ENCODE assay signal across 18 mouse cellular contexts in the genomic region with DNA sequence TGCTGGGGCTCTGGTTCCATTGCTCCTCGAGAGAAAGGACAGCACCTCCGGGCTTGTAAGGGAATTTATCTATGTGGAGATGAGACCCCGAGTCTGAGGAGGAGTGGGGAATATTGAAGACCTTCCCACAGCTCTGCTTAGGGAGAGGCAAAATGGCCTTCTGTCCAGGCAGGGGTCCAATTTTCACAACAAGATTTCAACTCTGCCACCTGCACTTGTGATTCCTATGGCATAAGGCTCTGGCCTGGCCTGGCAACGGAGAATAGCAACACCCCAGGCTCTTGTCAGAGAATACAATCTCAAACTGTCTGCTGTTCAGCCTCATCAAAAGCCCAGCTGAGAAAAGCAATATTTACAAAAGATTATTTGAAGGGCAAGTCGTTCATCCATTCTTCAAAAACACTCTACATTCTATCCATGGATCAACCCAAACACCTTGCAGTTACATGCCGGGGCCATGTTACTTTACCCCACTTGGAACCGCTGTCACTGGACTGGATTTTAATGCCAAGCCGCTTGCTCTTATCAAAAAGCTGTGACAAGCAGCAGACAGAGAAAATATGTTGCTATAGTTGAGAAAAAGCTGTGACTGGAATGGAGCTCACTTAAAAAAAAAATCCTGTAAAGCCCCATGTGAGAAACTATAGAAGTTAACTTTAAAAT.
DNase-seq lines count a peak whose midpoint lies in the region; ATAC-seq and TF ChIP-seq lines count a peak whose summit lies in the region.
"Had no signal": no experiment of that assay in that cellular context is flagged by ENCODE, and none has a peak within 500 bp of the region (broad histone marks: within the 10 kb centered on the region; RNA-seq: fewer than 3 reads in every experiment).

No protein-coding gene starts in this region.

- TF ChIP-seq POLR2A in heart, adult 2 months (IDR thresholded peaks at IDR 0.05; ENCODE audit: insufficient read depth, low read depth, low read length), result no peak

- peak overlapping the region; percentile 38; the same call in 1 of the 2 replicates for H3K27ac ChIP-seq in heart, adult 2 months
- H3K27ac ChIP-seq in heart, embryonic 11.5 days (ENCODE audit: low read depth, low read length), result no peak overlapping the region
- H3K27ac ChIP-seq in neural tube, embryonic 13.5 days (replicated peaks), result 0 out of 2 replicates have a peak overlapping the region, but pooled peaks have one; percentile 5
- no peak overlapping the region for H3K27ac ChIP-seq in neural tube, embryonic 15.5 days (replicated peaks)
- H3K27ac ChIP-seq: embryonic facial prominence, embryonic 15.5 days; forebrain, embryonic 10.5 days; gastrocnemius, adult 2 months; hindbrain, embryonic 14.5 days had no signal

- intact Hi-C loops in heart, adult 2 months (cut with DNase I), result no loop called here

- no peaks in the 10 kb centered on the region for H3K27me3 ChIP-seq in heart, adult 2 months (ENCODE audit: control insufficient read depth, insufficient read depth, low read length)
- no peaks in the 10 kb centered on the region for H3K27me3 ChIP-seq in heart, embryonic 11.5 days (ENCODE audit: control insufficient read depth, insufficient read depth, low read length)
- H3K27me3 ChIP-seq in neural tube, embryonic 13.5 days, result no peaks in the 10 kb centered on the region; the same call in 1 of the 2 replicates
- no peaks in the 10 kb centered on the region for H3K27me3 ChIP-seq in neural tube, embryonic 15.5 days (replicated peaks)
- H3K27me3 ChIP-seq: embryonic facial prominence, embryonic 15.5 days had no signal

- H3K36me3 ChIP-seq in heart, adult 2 months (ENCODE audit: control insufficient read depth, insufficient read depth, low read length), result no peaks in the 10 kb centered on the region
- H3K36me3 ChIP-seq in heart, embryonic 11.5 days (ENCODE audit: control insufficient read depth, insufficient read depth, low read length), result no peaks in the 10 kb centered on the region
- H3K36me3 ChIP-seq in neural tube, embryonic 13.5 days, result peaks cover 5% of the 10 kb centered on the region
- peaks cover 4% of the 10 kb centered on the region; the same call in 1 of the 2 replicates for H3K36me3 ChIP-seq in neural tube, embryonic 15.5 days

- ATAC-seq in heart, embryonic 11.5 days (replicated peaks; ENCODE audit: insufficient number of reproducible peaks, low FRiP score, low TSS enrichment), result no peak
- ATAC-seq in neural tube, embryonic 13.5 days (ENCODE audit: low read depth), result no peak
- no peak for ATAC-seq in neural tube, embryonic 15.5 days (ENCODE audit: low FRiP score)
- ATAC-seq: forebrain, embryonic 14.5 days; intestine, embryonic 16.5 days had no signal

- TF ChIP-seq CTCF in heart, adult 2 months (IDR thresholded peaks at IDR 0.05), result no peak

- no peak overlapping the region for H3K9ac ChIP-seq in heart, adult 2 months (ENCODE audit: low read depth, low read length)
- no peak overlapping the region for H3K9ac ChIP-seq in heart, embryonic 11.5 days (ENCODE audit: low read depth, low read length)
- no peak overlapping the region for H3K9ac ChIP-seq in neural tube, embryonic 13.5 days
- H3K9ac ChIP-seq in neural tube, embryonic 15.5 days (replicated peaks), result no peak overlapping the region
- H3K9ac ChIP-seq: embryonic facial prominence, embryonic 15.5 days; hindbrain, embryonic 14.5 days had no signal

- peak; percentile 60 to 75 for DNase-seq in cerebellum, postnatal 14 days
- no peak for DNase-seq in cerebellum, adult 11 months
- DNase-seq in heart, adult 2 months, result peak in 1 of 2 experiments; percentile 21
- DNase-seq in embryo, embryonic 11 days, result no peak
- DNase-seq: adrenal gland, postnatal 10 days; cerebellum, adult 18-20 months; gastrocnemius, adult 2 months; gastrocnemius, postnatal 25 days; kidney, adult 2 months had no signal

- 57% methylated on average over 8 of the region's 8 CpGs for WGBS in heart, adult 2 months
- 70% methylated on average over 8 of the region's 8 CpGs for WGBS in heart, embryonic 11.5 days (ENCODE audit: insufficient replicate concordance)
- 78% methylated on average over 8 of the region's 8 CpGs for WGBS in neural tube, embryonic 13.5 days
- WGBS in neural tube, embryonic 15.5 days, result 69% methylated on average over 8 of the region's 8 CpGs

- no peak for TF ChIP-seq EP300 in heart, adult 2 months (IDR thresholded peaks at IDR 0.05; ENCODE audit: insufficient read depth, low read depth, low read length)

- H3K79me2 ChIP-seq in heart, adult 2 months (replicated peaks; ENCODE audit: control insufficient read depth, insufficient read depth, low read length), result no peaks in the 10 kb centered on the region

- no peak overlapping the region for H3K4me3 ChIP-seq in heart, adult 2 months
- H3K4me3 ChIP-seq in heart, embryonic 11.5 days (ENCODE audit: low read depth, low read length), result no peak overlapping the region
- no peak overlapping the region for H3K4me3 ChIP-seq in neural tube, embryonic 13.5 days
- H3K4me3 ChIP-seq in neural tube, embryonic 15.5 days (replicated peaks), result no peak overlapping the region
- H3K4me3 ChIP-seq: embryonic facial prominence, embryonic 15.5 days; erythroblast, embryonic 14.5 days; forebrain, embryonic 10.5 days; gastrocnemius, adult 2 months had no signal

- no peaks in the 10 kb centered on the region for H3K9me3 ChIP-seq in heart, embryonic 11.5 days (replicated peaks; ENCODE audit: control insufficient read depth, low read length)
- peaks cover 8% of the 10 kb centered on the region for H3K9me3 ChIP-seq in neural tube, embryonic 13.5 days
- peaks cover 3% of the 10 kb centered on the region; the same call in 1 of the 2 replicates for H3K9me3 ChIP-seq in neural tube, embryonic 15.5 days (replicated peaks)

- no peak overlapping the region for H3K4me2 ChIP-seq in heart, embryonic 11.5 days
- no peak overlapping the region for H3K4me2 ChIP-seq in neural tube, embryonic 13.5 days
- H3K4me2 ChIP-seq in neural tube, embryonic 15.5 days, result no peak overlapping the region
- H3K4me2 ChIP-seq: embryonic facial prominence, embryonic 15.5 days; hindbrain, embryonic 14.5 days had no signal

- H3K4me1 ChIP-seq in heart, adult 2 months (ENCODE audit: control insufficient read depth, insufficient read depth, low read length), result no peaks in the 10 kb centered on the region; the same call in 1 of the 2 replicates
- H3K4me1 ChIP-seq in heart, embryonic 11.5 days (ENCODE audit: control insufficient read depth, insufficient read depth, low read length), result no peaks in the 10 kb centered on the region
- H3K4me1 ChIP-seq in neural tube, embryonic 13.5 days (replicated peaks), result peaks cover 9% of the 10 kb centered on the region; the same call in 1 of the 2 replicates
- no peaks in the 10 kb centered on the region for H3K4me1 ChIP-seq in neural tube, embryonic 15.5 days
- H3K4me1 ChIP-seq: embryonic facial prominence, embryonic 15.5 days; forebrain, embryonic 10.5 days had no signal

Comparison
In these comparisons a context has a peak if more than half of its experiments do, and no peak if none do; other contexts are left out.
1. DNase-seq: peak in cerebellum, postnatal 14 days (2 of 2); none in cerebellum, adult 11 months (single experiment) and embryo, embryonic 11 days (single experiment).
2. H3K27ac ChIP-seq: peak in heart, adult 2 months (single experiment) and neural tube, embryonic 13.5 days (single experiment); none in heart, embryonic 11.5 days (single experiment) and neural tube, embryonic 15.5 days (single experiment).